Mouse (Mus musculus) bone marrow macrophage, adult 2 months (primary cell): ENCODE data around the gene Elob.

ENCODE experiments used
- CTCF ChIP-seq: IDR thresholded peaks from 2 replicates; pipeline ENCODE4 v1.5.1; 2012; ENCODE audit warnings: low read depth, mild to moderate bottlenecking, low read length, moderate library complexity
- POLR2A ChIP-seq: IDR thresholded peaks from 2 replicates; pipeline ENCODE4 v1.6.1; 2012; ENCODE audit warnings: mild to moderate bottlenecking, low read depth, low read length, borderline replicate concordance

DNA sequence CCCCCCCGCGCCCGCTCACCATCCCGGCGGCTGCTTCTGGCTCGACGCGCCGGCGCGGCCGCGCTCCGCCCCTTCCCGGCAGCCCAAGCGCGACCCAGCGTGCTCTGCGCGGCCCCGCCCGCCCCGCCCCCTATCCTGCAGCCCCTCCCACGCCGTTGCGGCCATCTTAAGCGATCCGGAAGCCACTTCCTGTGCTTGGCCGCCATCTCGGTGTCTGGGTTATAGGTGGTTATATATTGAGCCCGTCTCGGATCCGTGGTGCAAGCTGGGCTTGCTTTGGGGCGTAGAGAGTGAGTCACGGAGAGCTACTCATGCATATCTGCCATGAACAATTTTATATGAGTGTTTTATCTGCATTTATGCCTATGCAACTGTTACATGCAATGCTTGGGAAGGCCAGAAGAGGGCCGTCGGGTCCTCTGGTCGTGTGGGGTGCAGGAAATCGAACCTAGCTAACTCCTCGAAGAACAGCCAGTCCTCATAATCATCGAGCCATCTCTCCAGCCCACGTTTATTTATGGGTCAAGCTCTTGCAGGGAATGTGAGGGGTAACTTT, at the start of gene Elob:
- peak; percentile 88 for TF ChIP-seq CTCF
- TF ChIP-seq POLR2A: no peak
